Mouse (Mus musculus): ENCODE measurements around the gene Capn5. TPM values are rescaled to one million over a fixed set of nuclear protein-coding genes. Genes with fewer than 3 reads are reported as not detected.

Gene Capn5
- polyA plus RNA-seq, 1 experiment from 2014 or later, result 5.0 TPM

- H3K9me3 ChIP-seq (ENCODE audit: control insufficient read depth, low read length), result no peaks in the 10 kb centered on the region
- no peak overlapping the region for H3K4me3 ChIP-seq (ENCODE audit: low read depth, low read length)
- no peaks in the 10 kb centered on the region for H3K36me3 ChIP-seq (ENCODE audit: control insufficient read depth, insufficient read depth, low read length)
- WGBS, result 76% methylated on average over 7 of the region's 7 CpGs
- H3K27ac ChIP-seq (replicated peaks; ENCODE audit: low read depth, low read length), result no peak overlapping the region
- no peak overlapping the region for H3K9ac ChIP-seq (ENCODE audit: low read depth, low read length)
- no peak overlapping the region for H3K4me2 ChIP-seq (ENCODE audit: low read depth, low read length)
- ATAC-seq (ENCODE audit: low read depth), result no peak
- H3K27me3 ChIP-seq (replicated peaks; ENCODE audit: control insufficient read depth, insufficient read depth, low read length), result no peaks in the 10 kb centered on the region
- DNase-seq (ENCODE audit: low spot score), result no peak
- peaks cover 6% of the 10 kb centered on the region for H3K4me1 ChIP-seq (ENCODE audit: control insufficient read depth, insufficient read depth, low read length)
Observed at GRCm38 (mm10) chr7:98085314-98085713, 92.8 kb downstream of the Capn5 start.

- no peak for DNase-seq (ENCODE audit: low spot score)
- no peak for ATAC-seq (ENCODE audit: low read depth)
- Histone ChIP-seq H3K4me2 (ENCODE audit: low read depth, low read length) (no peak overlapping the region), H3K27me3 (replicated peaks; ENCODE audit: control insufficient read depth, insufficient read depth, low read length) (no peaks in the 10 kb centered on the region), H3K36me3 (ENCODE audit: control insufficient read depth, insufficient read depth, low read length) (no peaks in the 10 kb centered on the region), H3K4me1 (ENCODE audit: control insufficient read depth, insufficient read depth, low read length) (peaks cover 6% of the 10 kb centered on the region), H3K9me3 (ENCODE audit: control insufficient read depth, low read length) (no peaks in the 10 kb centered on the region), H3K27ac (replicated peaks; ENCODE audit: low read depth, low read length) (no peak overlapping the region), H3K4me3 (ENCODE audit: low read depth, low read length) (no peak overlapping the region), H3K9ac (ENCODE audit: low read depth, low read length) (0 out of 2 replicates have a peak overlapping the region, but pooled peaks have one; percentile 34)
- 43% methylated on average over 6 of the region's 12 CpGs for WGBS
Observed at GRCm38 (mm10) chr7:98084541-98085293, 93.4 kb downstream of the Capn5 start.

- H3K36me3 ChIP-seq (ENCODE audit: control insufficient read depth, insufficient read depth, low read length), result no peaks in the 10 kb centered on the region
- WGBS, result 19% methylated on average over 5 of the region's 5 CpGs
- DNase-seq (ENCODE audit: low spot score) (no peak), ATAC-seq (ENCODE audit: low read depth) (no peak)
- no peak overlapping the region for H3K4me3 ChIP-seq (ENCODE audit: low read depth, low read length)
- no peak overlapping the region for H3K27ac ChIP-seq (replicated peaks; ENCODE audit: low read depth, low read length)
- H3K27me3 ChIP-seq (replicated peaks; ENCODE audit: control insufficient read depth, insufficient read depth, low read length), result no peaks in the 10 kb centered on the region
- peaks cover 6% of the 10 kb centered on the region for H3K4me1 ChIP-seq (ENCODE audit: control insufficient read depth, insufficient read depth, low read length)
- H3K9me3 ChIP-seq (ENCODE audit: control insufficient read depth, low read length), result no peaks in the 10 kb centered on the region
- H3K4me2 ChIP-seq (ENCODE audit: low read depth, low read length), result no peak overlapping the region
- H3K9ac ChIP-seq (ENCODE audit: low read depth, low read length), result no peak overlapping the region
Observed at GRCm38 (mm10) chr7:98082376-98082775, 95.7 kb downstream of the Capn5 start.

GRCm38 (mm10) chr7:98077453-98077852, 100.6 kb downstream of the Capn5 start:
- no peak overlapping the region for H3K9ac ChIP-seq (ENCODE audit: low read depth, low read length)
- no peaks in the 10 kb centered on the region for H3K9me3 ChIP-seq (ENCODE audit: control insufficient read depth, low read length)
- WGBS, result 88% methylated on average over 11 of the region's 11 CpGs
- no peaks in the 10 kb centered on the region for H3K27me3 ChIP-seq (replicated peaks; ENCODE audit: control insufficient read depth, insufficient read depth, low read length)
- no peak for DNase-seq (ENCODE audit: low spot score)
- no peak for ATAC-seq (ENCODE audit: low read depth)
- no peak overlapping the region for H3K4me3 ChIP-seq (ENCODE audit: low read depth, low read length)
- no peaks in the 10 kb centered on the region for H3K4me1 ChIP-seq (ENCODE audit: control insufficient read depth, insufficient read depth, low read length)
- H3K36me3 ChIP-seq (ENCODE audit: control insufficient read depth, insufficient read depth, low read length), result no peaks in the 10 kb centered on the region
- no peak overlapping the region for H3K27ac ChIP-seq (replicated peaks; ENCODE audit: low read depth, low read length)
- no peak overlapping the region for H3K4me2 ChIP-seq (ENCODE audit: low read depth, low read length)

- H3K4me3 ChIP-seq (ENCODE audit: low read depth, low read length), result no peak overlapping the region
- no peak overlapping the region for H3K9ac ChIP-seq (ENCODE audit: low read depth, low read length)
- no peaks in the 10 kb centered on the region for H3K27me3 ChIP-seq (replicated peaks; ENCODE audit: control insufficient read depth, insufficient read depth, low read length)
- H3K27ac ChIP-seq (replicated peaks; ENCODE audit: low read depth, low read length), result no peak overlapping the region
- no peak overlapping the region for H3K4me2 ChIP-seq (ENCODE audit: low read depth, low read length)
- no peaks in the 10 kb centered on the region for H3K9me3 ChIP-seq (ENCODE audit: control insufficient read depth, low read length)
- no peaks in the 10 kb centered on the region for H3K4me1 ChIP-seq (ENCODE audit: control insufficient read depth, insufficient read depth, low read length)
- 31% methylated on average over 5 of the region's 5 CpGs for WGBS
- peak; percentile 88 for DNase-seq (ENCODE audit: low spot score)
- ATAC-seq (ENCODE audit: low read depth), result peak; percentile 79
- no peaks in the 10 kb centered on the region for H3K36me3 ChIP-seq (ENCODE audit: control insufficient read depth, insufficient read depth, low read length)
Observed at GRCm38 (mm10) chr7:98071620-98072019, 106.5 kb downstream of the Capn5 start.

Other genes starting within 250 kb of the Capn5 start
- 9.2 and 10.1 TPM in 2 replicates for gene Myo7a, start 58.8 kb downstream of the Capn5 start, polyA plus RNA-seq (2014; fragmentation: Nextera tagmentation; extraction: Ambion mirVana)
- gene Omp, start 32.8 kb downstream of the Capn5 start, polyA plus RNA-seq (2014; fragmentation: Nextera tagmentation; extraction: Ambion mirVana), result 2.7 and 4.8 TPM in 2 replicates
- 0.07 and 0.08 TPM in 2 replicates for gene B3gnt6, start 21.2 kb upstream of the Capn5 start, polyA plus RNA-seq (2014; fragmentation: Nextera tagmentation; extraction: Ambion mirVana)
- 31.8 and 34.3 TPM in 2 replicates for gene Acer3, start 142.9 kb upstream of the Capn5 start, polyA plus RNA-seq (2014; fragmentation: Nextera tagmentation; extraction: Ambion mirVana)
- 23.6 and 24.7 TPM in 2 replicates for gene Tsku, start 183.1 kb upstream of the Capn5 start, polyA plus RNA-seq (2014; fragmentation: Nextera tagmentation; extraction: Ambion mirVana)

All from embryonic facial prominence, embryonic 14.5 days (tissue).